In the genomic region with DNA sequence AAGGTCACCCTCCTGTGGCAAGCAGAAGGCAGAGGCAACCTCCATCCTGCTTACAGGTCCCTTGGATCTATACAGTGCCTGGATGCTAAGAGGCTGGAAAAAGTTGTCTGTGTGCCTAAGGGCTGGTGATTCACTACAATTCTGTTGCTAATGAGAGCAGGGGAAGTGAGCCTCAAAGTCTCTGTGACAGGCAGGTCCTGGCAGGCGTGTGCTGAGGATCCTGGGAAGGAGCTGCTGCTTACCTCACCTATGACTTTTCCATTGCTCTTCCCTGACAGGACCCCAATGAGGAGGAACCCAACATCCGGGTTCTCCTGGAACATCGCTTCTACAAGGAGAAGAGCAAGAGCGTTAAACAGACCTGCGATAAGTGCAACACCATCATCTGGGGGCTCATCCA, we compare ENCODE assay signal across 16 mouse cellular contexts. TPM values are rescaled to one million over a fixed set of nuclear protein-coding genes. Genes with fewer than 3 reads are reported as not detected.
"Had no signal": no experiment of that assay in that cellular context is flagged by ENCODE, and none has a peak within 500 bp of the region (broad histone marks: within the 10 kb centered on the region; RNA-seq: fewer than 3 reads in every experiment).

No protein-coding gene starts in this region.

- H3K27me3 ChIP-seq: liver, embryonic 15.5 days; midbrain, embryonic 15.5 days; neural tube, embryonic 12.5 days had no signal

- H3K9ac ChIP-seq: liver, embryonic 15.5 days; midbrain, embryonic 15.5 days; neural tube, embryonic 12.5 days had no signal

- H3K4me3 ChIP-seq: left cerebral cortex, adult 2 months; limb, embryonic 10.5 days; liver, embryonic 15.5 days; midbrain, embryonic 15.5 days; neural tube, embryonic 12.5 days had no signal

- H3K27ac ChIP-seq: left cerebral cortex, adult 2 months; limb, embryonic 10.5 days; liver, embryonic 15.5 days; midbrain, embryonic 15.5 days; neural tube, embryonic 12.5 days had no signal

- H3K4me1 ChIP-seq: midbrain, embryonic 15.5 days; neural tube, embryonic 12.5 days had no signal

- DNase-seq: kidney, postnatal 25 days; lung, adult 2 months; lung, postnatal 36 days; right cerebral cortex, postnatal 4 days; spleen, adult 18-20 months; thymus, adult 2 months; thymus, postnatal 36 days had no signal

- H3K9me3 ChIP-seq: limb, embryonic 10.5 days; liver, embryonic 15.5 days; midbrain, embryonic 15.5 days; neural tube, embryonic 12.5 days had no signal

RNA-seq across cellular contexts. Expression of a gene that starts 42.7 kb away (rescaled TPM):
- total RNA-seq: neutrophil, adult 5-6 weeks had no signal

RNA-seq across cellular contexts. Expression of a gene that starts 47.0 kb away (rescaled TPM):
- total RNA-seq: monocyte, adult 5-6 weeks; neutrophil, adult 5-6 weeks had no signal
- polyA plus RNA-seq: kidney, embryonic 16.5 days; limb, embryonic 10.5 days; liver, embryonic 15.5 days; lung, adult 2 months; lung, postnatal 0 days had no signal
